Mouse (Mus musculus) cerebellum, adult 18-20 months (tissue): Measurements from ENCODE around the gene Igfbp2.

ENCODE experiments used
- DNase-seq, 2 experiments: peaks; one replicate each; pipeline ENCODE4 v3.0.0; 2021

Igfbp2 gene

GRCm38 (mm10) chr1:72873511-72874286, 49.4 kb downstream of the Igfbp2 start:
- DNase-seq: peak; percentile 80 to 84

GRCm38 (mm10) chr1:72874287-72875211, 50.2 kb downstream of the Igfbp2 start, which contains the start of gene Igfbp5:
Igfbp5 (minus strand) TSS chr1:72874884.
- DNase-seq: peak; percentile 69 to 77

- DNase-seq: peak in 1 of 2 experiments; percentile 32
These were observed 51.4 kb downstream of the Igfbp2 start for GRCm38 (mm10) chr1:72875708-72876107.

GRCm38 (mm10) chr1:72876111-72876510, 51.8 kb downstream of the Igfbp2 start:
- DNase-seq: peak; percentile 57 to 67

GRCm38 (mm10) chr1:72877892-72878291, 53.6 kb downstream of the Igfbp2 start:
- peak; percentile 70 to 84 for DNase-seq

- DNase-seq: peak in 1 of 2 experiments; percentile 33
These were observed 54.4 kb downstream of the Igfbp2 start for GRCm38 (mm10) chr1:72878473-72879318.

GRCm38 (mm10) chr1:72879319-72879634, 55.0 kb downstream of the Igfbp2 start:
- DNase-seq: peak in 1 of 2 experiments; percentile 35

GRCm38 (mm10) chr1:72885111-72885818, 61.0 kb downstream of the Igfbp2 start:
- no peak for DNase-seq

- DNase-seq: no peak
These were observed 61.5 kb downstream of the Igfbp2 start for GRCm38 (mm10) chr1:72885819-72886169.

GRCm38 (mm10) chr1:72887910-72888309, 63.6 kb downstream of the Igfbp2 start:
- DNase-seq: no peak

- no peak for DNase-seq
These were observed 71.5 kb downstream of the Igfbp2 start for GRCm38 (mm10) chr1:72895821-72896220.
